Mouse (Mus musculus) right cerebral cortex, postnatal 14 days (tissue): ENCODE data around the gene Slc36a2.
A peak's percentile ranks its signal among the peaks of the same experiment; 100 is the strongest.
"Not testable (repeated sequence)": the region's sequence is repeated elsewhere in the genome, so short reads cannot be mapped to it uniquely, and the experiment has no call there.

Experiments used
- DNase-seq: peaks from one replicate; pipeline ENCODE4 v3.0.0; 2022

Gene Slc36a2

GRCm38 (mm10) chr11:55131077-55131742, 53.7 kb downstream of the Slc36a2 start:
- DNase-seq = no peak

GRCm38 (mm10) chr11:55128411-55128810, 56.5 kb downstream of the Slc36a2 start:
- no peak for DNase-seq

- no peak for DNase-seq
These were observed 56.9 kb downstream of the Slc36a2 start for GRCm38 (mm10) chr11:55127937-55128336.

GRCm38 (mm10) chr11:55126663-55127062, 58.2 kb downstream of the Slc36a2 start:
- DNase-seq = no peak

- DNase-seq = no peak
These were observed 63.4 kb downstream of the Slc36a2 start for GRCm38 (mm10) chr11:55121430-55121829.

GRCm38 (mm10) chr11:55120821-55121271, 64.0 kb downstream of the Slc36a2 start:
- DNase-seq = no peak

GRCm38 (mm10) chr11:55120279-55120678, 64.6 kb downstream of the Slc36a2 start:
- no peak for DNase-seq

- DNase-seq = no peak
These were observed 67.8 kb downstream of the Slc36a2 start for GRCm38 (mm10) chr11:55117031-55117430.

- DNase-seq = no peak
These were observed 68.9 kb downstream of the Slc36a2 start for GRCm38 (mm10) chr11:55116004-55116403.

- no peak for DNase-seq
These were observed 70.6 kb downstream of the Slc36a2 start for GRCm38 (mm10) chr11:55114291-55114690.

- DNase-seq = not testable (repeated sequence)
These were observed 71.0 kb downstream of the Slc36a2 start for GRCm38 (mm10) chr11:55113861-55114250.

GRCm38 (mm10) chr11:55113209-55113860, 71.5 kb downstream of the Slc36a2 start:
- no peak for DNase-seq

- peak; percentile 23 for DNase-seq
These were observed 74.2 kb downstream of the Slc36a2 start for GRCm38 (mm10) chr11:55110566-55111169.

- DNase-seq = no peak
These were observed 75.2 kb downstream of the Slc36a2 start for GRCm38 (mm10) chr11:55109521-55110300.
